Mouse (Mus musculus) forebrain, embryonic 15.5 days (tissue): ENCODE measurements around the gene Mthfd1l. TPM values are rescaled to one million over a fixed set of nuclear protein-coding genes. Genes with fewer than 3 reads are reported as not detected.

Experiments used
- polyA plus RNA-seq: library from polyadenylated mRNA; unstranded; fragments of >200 nt; fragmentation: Nextera tagmentation; extraction: Ambion mirVana; gene quantifications from 2 replicates; pipeline ENCODE4 v1.2.1, GENCODE M21; 2015

Gene Mthfd1l
- polyA plus RNA-seq, 1 experiment from 2014 or later: 3.6 TPM

Other genes with a start within 250 kb of the Mthfd1l start
- gene Plekhg1, start 232.8 kb upstream of the Mthfd1l start, polyA plus RNA-seq: 4.4 and 4.6 TPM in 2 replicates